Mouse (Mus musculus) embryonic fibroblast, embryonic 13.5 days (primary cell): ENCODE measurements around the gene Necab3. TPM values are rescaled to one million over a fixed set of nuclear protein-coding genes. Genes with fewer than 3 reads are reported as not detected.
A peak's percentile ranks its signal among the peaks of the same experiment; 100 is the strongest.

Experiments
- H3K27ac ChIP-seq: 2 replicates; pipeline ENCODE4 v1.5.1; 2012; ENCODE audit warnings: low read length, control low read depth, inconsistent platforms; ENCODE audit not compliant: insufficient read depth
- H3K4me1 ChIP-seq: 2 replicates; pipeline ENCODE4 v1.6.1; 2011; ENCODE audit warnings: low read length; ENCODE audit not compliant: control insufficient read depth, insufficient read depth
- H3K4me3 ChIP-seq: 2 replicates; pipeline ENCODE4 v1.5.1; 2011; ENCODE audit warnings: mild to moderate bottlenecking, control low read depth, low read length; ENCODE audit not compliant: insufficient read depth
- CTCF ChIP-seq: IDR thresholded peaks from 2 replicates; pipeline ENCODE4 v1.5.1; 2011; ENCODE audit warnings: mild to moderate bottlenecking, control low read depth, low read length, moderate library complexity, borderline replicate concordance; ENCODE audit not compliant: insufficient read depth
- POLR2A ChIP-seq: IDR thresholded peaks from 2 replicates; pipeline ENCODE4 v1.6.1; 2011; ENCODE audit warnings: low read depth, mild to moderate bottlenecking, control low read depth, low read length, moderate library complexity
- polyA plus RNA-seq: library from polyadenylated mRNA; stranded (reverse); fragments of >200 nt; gene quantifications from 2 replicates; pipeline ENCODE4 v1.2.4, GENCODE M21; 2011; ENCODE audit warnings: low read depth; ENCODE audit not compliant: missing spikeins, insufficient read length

Necab3 gene
- 0.85 and 1.5 TPM in 2 replicates for polyA plus RNA-seq

- Histone ChIP-seq H3K4me1 (no peaks in the 10 kb centered on the region), H3K27ac (no peak within 1 kb of the TSS), H3K4me3 (no peak within 1 kb of the TSS)
- no peak for TF ChIP-seq CTCF
- no peak for TF ChIP-seq POLR2A
These were observed at the start of gene Necab3 for GRCm38 (mm10) chr2:154558264-154559039. Necab3 (minus strand) TSS chr2:154558890.

GRCm38 (mm10) chr2:154606965-154607364 is 48.3 kb upstream of the Necab3 start:
- Histone ChIP-seq H3K4me1 (no peaks in the 10 kb centered on the region), H3K27ac (no peak overlapping the region), H3K4me3 (no peak overlapping the region)
- TF ChIP-seq POLR2A, result no peak
- TF ChIP-seq CTCF, result no peak

GRCm38 (mm10) chr2:154604156-154604555 is 45.5 kb upstream of the Necab3 start:
- H3K27ac ChIP-seq, result no peak overlapping the region
- TF ChIP-seq POLR2A (no peak), CTCF (no peak)
- H3K4me3 ChIP-seq, result peak overlapping the region; percentile 48
- H3K4me1 ChIP-seq, result no peaks in the 10 kb centered on the region

- TF ChIP-seq CTCF (no peak), POLR2A (peak; percentile 13)
- Histone ChIP-seq H3K4me1 (no peaks in the 10 kb centered on the region), H3K4me3 (peak within 1 kb of the TSS; percentile 81), H3K27ac (no peak within 1 kb of the TSS)
These were observed 45.0 kb upstream of the Necab3 start, which contains the start of gene Pxmp4 for GRCm38 (mm10) chr2:154603638-154604153. Pxmp4 (minus strand) TSS chr2:154603708.

GRCm38 (mm10) chr2:154603007-154603637 is 44.4 kb upstream of the Necab3 start:
- no peak overlapping the region for H3K27ac ChIP-seq
- H3K4me1 ChIP-seq, result no peaks in the 10 kb centered on the region
- H3K4me3 ChIP-seq, result peak overlapping the region; percentile 81
- no peak for TF ChIP-seq CTCF
- TF ChIP-seq POLR2A, result 0 out of 2 replicates have a peak, but pooled peaks have one; percentile 67

GRCm38 (mm10) chr2:154601324-154601723 is 42.6 kb upstream of the Necab3 start:
- Histone ChIP-seq H3K4me1 (no peaks in the 10 kb centered on the region), H3K27ac (no peak overlapping the region), H3K4me3 (no peak overlapping the region)
- TF ChIP-seq POLR2A, result no peak
- TF ChIP-seq CTCF, result no peak

GRCm38 (mm10) chr2:154600586-154600985 is 41.9 kb upstream of the Necab3 start:
- H3K4me3 ChIP-seq, result no peak overlapping the region
- no peak for TF ChIP-seq POLR2A
- no peak for TF ChIP-seq CTCF
- no peaks in the 10 kb centered on the region for H3K4me1 ChIP-seq
- H3K27ac ChIP-seq, result no peak overlapping the region

- no peaks in the 10 kb centered on the region for H3K4me1 ChIP-seq
- no peak overlapping the region for H3K4me3 ChIP-seq
- no peak overlapping the region for H3K27ac ChIP-seq
- TF ChIP-seq CTCF (no peak), POLR2A (no peak)
These were observed 38.7 kb upstream of the Necab3 start for GRCm38 (mm10) chr2:154597399-154597798.

GRCm38 (mm10) chr2:154595775-154596174 is 37.1 kb upstream of the Necab3 start:
- no peak for TF ChIP-seq CTCF
- TF ChIP-seq POLR2A, result no peak
- Histone ChIP-seq H3K27ac (no peak overlapping the region), H3K4me3 (no peak overlapping the region), H3K4me1 (no peaks in the 10 kb centered on the region)

GRCm38 (mm10) chr2:154593025-154593424 is 34.3 kb upstream of the Necab3 start:
- Histone ChIP-seq H3K4me1 (no peaks in the 10 kb centered on the region), H3K4me3 (no peak overlapping the region), H3K27ac (no peak overlapping the region)
- TF ChIP-seq CTCF (peak; percentile 38; the same call in 1 of the 2 replicates), POLR2A (no peak)
